Mouse (Mus musculus): ENCODE measurements around the gene Pim2.
"Not testable (repeated sequence)": the region's sequence is repeated elsewhere in the genome, so short reads cannot be mapped to it uniquely, and the experiment has no call there.

The Pim2 gene

DNA sequence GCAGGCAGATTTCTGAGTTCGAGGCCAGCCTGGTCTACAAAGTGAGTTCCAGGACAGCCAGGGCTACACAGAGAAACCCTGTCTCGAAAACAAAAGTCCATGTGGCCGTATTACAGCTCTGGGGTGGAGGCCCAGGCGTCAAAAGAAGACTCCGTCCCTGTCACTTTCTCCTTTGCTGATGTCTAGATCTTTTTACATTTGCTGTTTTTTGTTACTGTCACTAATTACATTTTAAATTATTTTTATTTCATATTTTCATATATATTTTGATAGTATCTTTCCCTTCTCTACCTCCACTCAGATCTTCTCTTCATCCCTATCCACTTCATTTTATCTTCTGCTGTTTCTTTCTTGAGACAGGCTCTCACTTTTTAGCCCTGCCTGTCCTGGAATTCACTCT lies 29.7 kb downstream of the Pim2 start, which contains the start of gene Gm10491:
Gene Gm10491, minus strand, starts transcription at position 101 of the 400 bp plus-strand sequence.
- DNase-seq (ENCODE audit: low spot score in 2 of 2), result no peak

DNA sequence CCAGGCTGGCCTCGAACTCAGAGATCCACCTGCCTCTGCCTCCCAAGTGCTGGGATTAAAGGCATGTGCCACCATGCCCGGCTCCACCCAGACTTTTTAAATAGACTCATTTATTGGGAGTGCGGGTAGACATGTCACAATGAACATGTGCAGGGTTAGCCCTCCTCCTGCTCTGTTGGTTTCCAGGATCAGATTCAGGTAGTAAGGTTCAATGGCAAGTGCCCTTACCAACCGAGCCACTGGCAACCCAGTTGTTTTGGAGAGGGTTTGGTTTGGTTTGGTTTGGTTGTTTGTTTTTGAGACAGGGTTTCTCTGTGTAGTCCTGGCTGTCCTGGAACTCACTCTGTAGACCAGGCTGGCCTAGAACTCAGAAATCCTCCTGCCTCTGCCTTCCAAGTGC lies 31.2 kb downstream of the Pim2 start, which contains the start of gene Gm10490:
Gene Gm10490, plus strand, starts transcription at position 301 of the 400 bp plus-strand sequence.
- not testable (repeated sequence) for DNase-seq (ENCODE audit: low spot score in 2 of 2)

DNA sequence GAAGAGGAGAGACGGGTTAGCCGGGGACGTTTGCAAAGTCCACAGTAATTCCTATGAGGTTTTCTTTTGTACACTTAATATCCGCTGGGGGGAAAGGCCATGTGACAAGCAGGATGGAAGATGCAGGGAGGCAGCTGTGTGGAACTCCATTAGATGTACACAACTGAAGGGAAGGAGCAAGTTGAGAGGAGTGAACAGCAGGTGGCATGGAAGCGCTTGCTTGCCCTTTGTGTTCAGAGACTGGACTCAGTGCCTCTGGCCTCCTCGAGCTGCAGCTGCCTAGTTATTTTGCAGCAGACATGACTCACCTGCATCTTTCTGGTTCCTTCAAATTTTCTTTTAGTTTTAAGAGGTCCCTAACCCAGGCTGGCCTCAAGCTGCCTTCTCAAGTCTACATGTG lies 32.4 kb downstream of the Pim2 start:
- DNase-seq (ENCODE audit: low spot score in 2 of 2), result no peak

DNA sequence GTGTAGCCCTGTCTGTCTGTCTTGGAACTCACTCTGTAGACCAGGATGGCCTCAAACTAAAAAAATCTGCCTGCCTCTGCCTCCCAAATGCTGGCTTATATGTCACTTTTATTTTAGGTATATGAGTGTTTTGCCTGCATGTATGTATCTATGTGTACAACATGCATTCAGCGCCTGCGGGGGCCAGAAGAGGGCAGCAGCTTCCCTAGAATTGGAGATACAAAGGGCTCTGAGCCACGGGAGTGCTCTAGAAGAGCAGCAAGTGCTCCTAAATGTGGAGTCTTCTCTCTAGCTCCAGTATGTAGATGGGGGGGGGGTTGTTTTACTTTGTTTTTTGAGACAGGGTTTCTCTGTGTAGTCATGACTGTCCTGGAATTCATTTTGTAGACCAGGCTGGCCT lies 37.6 kb downstream of the Pim2 start:
- peak in 1 of 2 experiments; percentile 37 for DNase-seq (ENCODE audit: low spot score in 2 of 2)

DNA sequence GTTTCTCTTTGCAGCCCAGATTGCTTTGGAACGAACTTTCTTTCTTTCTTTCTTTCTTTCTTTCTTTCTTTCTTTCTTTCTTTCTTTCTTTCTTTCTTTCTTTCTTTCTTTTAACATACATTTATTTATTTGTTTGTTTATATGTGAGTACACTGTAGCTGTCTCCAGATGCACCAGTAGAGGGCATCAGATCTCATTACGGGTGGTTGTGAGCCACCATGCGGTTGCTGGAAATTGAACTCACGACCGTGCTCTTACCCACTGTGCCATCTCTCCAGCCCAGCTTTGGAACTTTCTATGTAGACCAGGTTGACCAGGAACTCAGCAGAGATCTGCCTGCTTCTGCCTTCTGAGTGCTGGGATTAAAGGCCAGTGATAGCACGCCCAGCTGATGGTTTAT lies 39.9 kb downstream of the Pim2 start:
- not testable (repeated sequence) for DNase-seq (ENCODE audit: low spot score in 2 of 2)

DNA sequence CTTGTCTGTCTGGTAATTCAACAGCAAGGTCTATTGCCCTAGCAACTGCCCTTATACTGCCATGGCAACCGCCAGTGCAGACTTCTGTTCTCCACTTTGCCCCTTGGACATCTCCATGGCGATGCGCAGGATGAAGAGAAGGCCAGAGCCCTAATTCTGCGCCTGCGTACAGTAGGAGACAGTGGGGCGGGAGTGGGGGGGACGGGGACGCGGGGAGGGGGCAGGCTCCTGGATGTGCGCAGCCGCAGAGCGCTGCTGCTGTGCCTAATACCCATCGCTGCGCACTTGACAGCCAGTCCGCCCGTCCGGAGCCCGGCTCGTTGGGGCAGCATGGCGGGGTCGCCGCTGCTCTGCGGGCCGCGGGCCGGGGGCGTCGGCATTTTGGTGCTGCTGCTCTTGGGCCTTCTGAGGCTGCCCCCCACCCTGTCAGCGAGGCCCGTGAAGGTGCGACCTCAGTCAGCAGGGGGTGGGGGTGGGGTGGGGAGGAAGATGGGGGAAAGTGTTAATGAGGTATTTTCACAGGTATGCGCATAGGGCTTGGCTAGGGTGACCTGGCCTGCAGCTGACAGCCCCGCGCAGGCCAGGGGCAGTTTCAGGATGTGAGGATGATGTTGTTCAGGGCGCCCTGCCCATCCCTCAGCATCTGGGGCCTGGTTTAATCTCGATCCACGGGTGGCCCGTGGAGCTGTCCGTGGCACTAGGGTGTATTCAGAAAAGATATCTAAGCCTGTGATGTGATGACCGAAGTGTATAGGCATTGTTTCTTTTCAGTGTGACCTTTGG lies 41.7 kb downstream of the Pim2 start, which contains the start of gene Pcsk1n:
Gene Pcsk1n, plus strand, starts transcription at position 222 of the 783 bp plus-strand sequence.
- DNase-seq (ENCODE audit: low spot score in 2 of 2), result no peak

DNA sequence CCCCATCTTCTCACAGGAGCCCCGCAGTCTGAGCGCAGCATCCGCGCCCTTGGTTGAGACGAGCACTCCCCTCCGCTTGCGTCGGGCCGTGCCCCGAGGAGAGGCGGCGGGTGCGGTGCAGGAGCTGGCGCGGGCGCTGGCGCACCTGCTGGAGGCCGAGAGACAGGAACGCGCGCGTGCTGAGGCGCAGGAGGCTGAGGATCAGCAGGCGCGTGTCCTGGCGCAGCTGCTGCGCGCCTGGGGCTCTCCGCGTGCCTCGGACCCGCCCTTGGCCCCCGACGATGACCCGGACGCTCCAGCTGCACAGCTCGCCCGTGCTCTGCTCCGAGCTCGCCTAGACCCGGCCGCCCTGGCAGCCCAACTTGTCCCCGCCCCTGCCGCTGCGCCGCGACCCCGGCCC lies 44.0 kb downstream of the Pim2 start:
- no peak for DNase-seq (ENCODE audit: low spot score in 2 of 2)

DNA sequence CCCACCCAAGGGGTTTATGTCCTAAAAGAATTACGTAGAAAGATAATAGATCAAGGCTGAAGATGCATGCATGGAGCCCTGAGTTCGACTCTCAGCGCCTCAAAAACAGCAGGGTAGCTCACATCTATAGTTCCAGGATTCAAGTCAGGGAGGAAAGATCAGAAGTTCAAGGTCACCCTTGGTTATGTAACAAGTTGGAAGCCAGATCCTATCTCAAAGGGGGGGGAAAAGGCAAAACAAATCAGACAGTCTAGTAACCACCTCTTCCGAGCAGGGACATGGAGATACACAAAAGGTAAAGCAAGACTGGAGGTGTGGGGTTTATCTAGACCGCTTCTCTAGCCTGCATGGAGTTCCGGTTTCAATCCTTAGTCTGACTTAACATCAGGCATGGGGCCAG lies 48.2 kb downstream of the Pim2 start:
- no peak for DNase-seq (ENCODE audit: low spot score in 2 of 2)

DNA sequence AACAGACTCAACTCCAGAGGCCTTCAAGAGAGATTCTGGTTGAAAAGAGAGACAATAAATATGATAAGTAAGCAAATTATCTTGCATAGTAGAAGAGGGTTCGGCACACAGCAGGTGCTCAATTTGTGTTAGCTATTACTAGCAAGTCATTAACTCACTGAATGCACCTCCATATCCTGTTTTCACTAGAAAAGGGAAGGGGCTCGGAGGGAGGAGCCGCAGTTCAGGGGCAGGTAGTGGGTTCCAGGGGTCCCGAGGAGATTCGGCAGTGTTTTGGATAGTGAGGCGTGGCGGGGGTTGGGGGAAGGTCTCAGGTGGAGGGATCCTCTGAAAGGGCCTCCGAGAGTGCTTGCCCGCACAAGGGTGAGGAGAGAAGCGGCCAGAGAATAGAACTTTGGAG lies 49.1 kb downstream of the Pim2 start:
- DNase-seq (ENCODE audit: low spot score in 2 of 2), result no peak

DNA sequence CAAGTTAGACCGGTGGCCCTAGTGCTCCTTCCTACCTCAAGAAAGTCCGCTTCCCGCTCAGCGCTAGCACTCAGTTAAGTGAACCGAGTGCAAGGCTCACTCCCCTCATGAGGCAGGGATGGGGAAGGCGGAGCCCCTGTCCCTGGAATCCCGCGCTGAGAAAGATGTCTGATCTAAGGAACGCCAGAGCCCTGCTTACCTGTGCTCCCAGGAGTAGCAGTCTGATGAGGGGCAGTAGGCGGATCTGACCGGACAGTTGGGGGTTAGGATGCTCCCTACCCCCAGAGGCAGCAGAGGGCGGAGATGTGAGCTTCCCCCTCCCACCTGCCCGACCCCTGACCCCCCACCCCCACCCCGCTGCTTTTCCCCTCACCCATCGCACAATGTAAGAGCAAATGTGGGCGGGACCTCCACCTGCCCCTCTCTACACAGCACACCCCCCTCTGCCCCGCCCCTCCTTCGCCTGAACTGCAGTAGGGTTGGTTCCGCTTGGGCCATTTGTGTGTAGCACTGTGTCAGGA lies 50.3 kb downstream of the Pim2 start, which contains the start of gene Eras:
Gene Eras, minus strand, starts transcription at position 338 of the 521 bp plus-strand sequence.
- no peak for DNase-seq (ENCODE audit: low spot score in 2 of 2)

Measured in spleen, postnatal 10 days (tissue).